Mouse (Mus musculus) stomach, postnatal 0 days (tissue): ENCODE data around the gene Cyp2r1. TPM values are rescaled to one million over a fixed set of nuclear protein-coding genes. Genes with fewer than 3 reads are reported as not detected.
"Not testable (repeated sequence)": the region's sequence is repeated elsewhere in the genome, so short reads cannot be mapped to it uniquely, and the experiment has no call there.

Experiments
- ATAC-seq: fragments of 200-750 bp; cut with Nextera tagmentation; 2 replicates; pipeline ENCODE4 v1.8.0; 2017; ENCODE audit not compliant: low FRiP score, low TSS enrichment
- DNase-seq: peaks from one replicate; pipeline ENCODE4 v3.0.0-alpha.2; 2016; ENCODE audit warnings: low spot score
- H3K27ac ChIP-seq: fragments of 300-500 bp; sonication (generic); replicated peaks from 2 replicates; pipeline ENCODE4 v1.5.1; 2014; ENCODE audit warnings: mild to moderate bottlenecking, control low read depth
- H3K27me3 ChIP-seq: fragments of 300-500 bp; sonication (generic); 2 replicates; pipeline ENCODE4 v1.6.1; 2014; ENCODE audit warnings: low read length; ENCODE audit not compliant: control insufficient read depth, insufficient read depth
- H3K36me3 ChIP-seq: fragments of 300-500 bp; sonication (generic); 2 replicates; pipeline ENCODE4 v1.6.1; 2014; ENCODE audit warnings: low read length, mixed read lengths; ENCODE audit not compliant: control insufficient read depth, insufficient read depth
- H3K4me1 ChIP-seq: fragments of 300-500 bp; sonication (generic); replicated peaks from 2 replicates; pipeline ENCODE4 v1.6.1; 2014; ENCODE audit warnings: antibody characterized with exemption; ENCODE audit not compliant: control insufficient read depth, insufficient read depth
- H3K4me2 ChIP-seq: fragments of 300-500 bp; sonication (generic); replicated peaks from 2 replicates; pipeline ENCODE4 v1.6.1; 2014; ENCODE audit warnings: low read depth, mild to moderate bottlenecking, control low read depth, moderate library complexity
- H3K4me3 ChIP-seq: fragments of 300-500 bp; sonication (generic); 2 replicates; pipeline ENCODE4 v1.5.1; 2014; ENCODE audit warnings: low read depth, low read length, control low read depth
- H3K9ac ChIP-seq: fragments of 300-500 bp; sonication (generic); 2 replicates; pipeline ENCODE4 v1.6.1; 2014; ENCODE audit warnings: mild to moderate bottlenecking, low read length, control low read depth, mixed read lengths
- H3K9me3 ChIP-seq: fragments of 300-500 bp; sonication (generic); 2 replicates; pipeline ENCODE4 v1.6.1; 2016; ENCODE audit warnings: low read length; ENCODE audit not compliant: control insufficient read depth
- CTCF ChIP-seq: IDR thresholded peaks from 2 replicates; pipeline ENCODE4 v1.5.1; 2016; ENCODE audit warnings: antibody characterized with exemption, low read depth, mild to moderate bottlenecking, moderate library complexity
- EP300 ChIP-seq: optimal IDR thresholded peaks from 2 replicates; pipeline ENCODE3; 2016; ENCODE audit warnings: antibody characterized with exemption
- WGBS: fragments of 180-500 bp; shearing (Covaris S2); extraction: QIAGEN DNeasy Blood & Tissue Kit; methylation state at CpG from one replicate; pipeline ENCODE4 v1.1.7; 2014; 5-methylcytosine and 5-hydroxymethylcytosine counted together
- polyA plus RNA-seq: library from polyadenylated mRNA; unstranded; fragments of >200 nt; fragmentation: Nextera tagmentation; extraction: Ambion mirVana; gene quantifications from 2 replicates; pipeline ENCODE4 v1.2.1, GENCODE M21; 2015

The Cyp2r1 gene
- polyA plus RNA-seq, 1 experiment from 2014 or later: 3.4 TPM

DNA sequence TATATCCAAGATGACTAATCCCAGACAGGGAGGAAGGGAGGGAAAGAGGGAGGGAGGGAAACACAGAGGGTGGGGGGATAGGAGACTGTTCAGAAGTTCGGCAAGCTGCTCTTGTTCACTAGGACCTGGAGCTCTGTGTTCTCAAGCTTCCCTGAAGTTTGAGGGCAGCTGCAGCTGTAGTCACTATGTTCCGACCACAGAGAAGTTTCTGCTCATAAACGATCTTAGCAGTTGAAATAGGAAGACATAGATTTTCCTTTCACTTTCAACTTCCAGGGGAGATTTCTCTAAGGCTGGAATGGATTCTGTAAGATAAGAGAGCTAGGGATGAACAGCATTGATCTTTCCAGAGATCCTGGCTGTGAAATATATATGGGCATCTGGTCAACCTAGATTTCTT is 14.2 kb upstream of the Cyp2r1 start:
- H3K9me3 ChIP-seq: no peaks in the 10 kb centered on the region
- no peak overlapping the region for H3K4me3 ChIP-seq
- 44% methylated on average over 3 of the region's 3 CpGs for WGBS
- peak overlapping the region; percentile 19 for H3K27ac ChIP-seq
- no peak for ATAC-seq
- H3K4me1 ChIP-seq: no peaks in the 10 kb centered on the region
- no peaks in the 10 kb centered on the region for H3K36me3 ChIP-seq
- no peak overlapping the region for H3K9ac ChIP-seq
- no peak for DNase-seq
- no peaks in the 10 kb centered on the region for H3K27me3 ChIP-seq
- no peak overlapping the region for H3K4me2 ChIP-seq
- TF ChIP-seq CTCF (no peak), EP300 (no peak)

DNA sequence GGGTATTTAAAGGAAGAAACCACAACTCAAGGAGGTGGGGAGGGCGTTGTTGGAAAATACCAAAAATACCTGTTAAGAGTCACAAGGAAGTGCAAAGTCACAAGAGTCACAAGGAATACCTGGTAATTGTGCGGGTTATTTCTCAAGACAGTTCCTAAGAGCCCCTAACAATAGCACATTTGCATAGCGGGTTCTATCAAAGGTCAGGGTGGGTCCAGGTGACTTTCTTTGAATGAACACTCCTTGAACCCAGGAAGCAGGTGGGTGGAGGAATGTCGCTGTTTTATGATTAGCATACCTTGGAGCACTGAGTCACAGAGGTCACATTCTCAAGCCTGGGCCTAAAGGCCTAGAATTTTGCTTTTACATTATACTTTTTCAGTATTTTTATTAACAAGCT is 11.1 kb upstream of the Cyp2r1 start:
- not testable (repeated sequence) for ATAC-seq, H3K27me3 ChIP-seq, H3K4me3 ChIP-seq, DNase-seq, H3K4me2 ChIP-seq, H3K9ac ChIP-seq, H3K9me3 ChIP-seq, H3K27ac ChIP-seq, H3K4me1 ChIP-seq, H3K36me3 ChIP-seq
- 86% methylated on average over 4 of the region's 4 CpGs for WGBS

DNA sequence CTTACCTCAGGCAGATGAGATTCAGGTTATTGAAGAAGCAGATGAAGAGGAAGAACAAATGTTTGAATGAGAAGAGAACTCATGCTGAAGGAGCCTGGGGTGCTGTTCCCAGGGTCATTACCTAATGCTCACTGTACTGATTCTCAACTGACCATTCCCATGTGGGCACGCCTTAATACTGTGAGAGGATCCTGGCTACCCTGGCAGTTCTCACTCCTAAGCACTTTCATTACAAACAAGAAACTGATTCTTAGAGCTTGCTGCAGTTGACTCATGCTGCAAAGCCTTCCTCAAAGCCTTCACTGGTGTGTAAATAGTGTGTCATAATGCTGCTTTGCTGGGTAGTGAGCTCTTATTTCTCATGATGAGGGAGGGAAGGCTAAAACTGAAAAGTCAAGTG is 26.6 kb downstream of the Cyp2r1 start:
- H3K4me2 ChIP-seq: no peak overlapping the region

DNA sequence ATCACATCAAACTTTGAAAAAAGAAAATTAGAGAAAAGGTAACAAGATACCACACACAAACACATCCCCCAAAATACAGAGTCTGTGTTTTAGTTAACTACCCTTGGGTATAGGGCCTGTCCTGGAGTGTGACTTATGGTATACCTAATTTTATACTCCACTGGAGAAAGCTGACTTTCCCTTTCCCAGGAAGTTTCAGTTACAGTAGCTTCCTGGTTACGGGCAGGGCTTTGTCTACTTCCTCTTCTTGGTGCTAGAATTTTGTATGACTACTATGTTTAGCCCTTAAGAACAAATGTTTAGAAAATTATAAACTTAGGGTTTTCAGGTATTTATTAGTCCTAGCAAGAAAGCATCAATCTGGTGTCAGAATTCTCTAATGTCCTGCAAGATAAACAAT is 36.5 kb downstream of the Cyp2r1 start:
- Histone ChIP-seq H3K9me3 (no peaks in the 10 kb centered on the region), H3K36me3 (no peaks in the 10 kb centered on the region), H3K4me1 (no peaks in the 10 kb centered on the region), H3K4me2 (no peak overlapping the region), H3K27me3 (no peaks in the 10 kb centered on the region), H3K9ac (no peak overlapping the region), H3K27ac (no peak overlapping the region), H3K4me3 (no peak overlapping the region)
- no peak for TF ChIP-seq CTCF
- no peak for TF ChIP-seq EP300
- ATAC-seq: no peak
- 56% methylated on average over 1 of the region's 1 CpGs for WGBS
- DNase-seq: no peak

More for the DNA sequence above, 26.6 kb downstream of the Cyp2r1 start:
- Histone ChIP-seq H3K9me3 (no peaks in the 10 kb centered on the region), H3K4me1 (no peaks in the 10 kb centered on the region), H3K9ac (no peak overlapping the region), H3K4me3 (no peak overlapping the region), H3K27ac (no peak overlapping the region), H3K36me3 (no peaks in the 10 kb centered on the region), H3K27me3 (no peaks in the 10 kb centered on the region)
- no peak for TF ChIP-seq CTCF
- WGBS: 71% methylated on average over 1 of the region's 1 CpGs
- ATAC-seq (peak; percentile 45; the same call in 1 of the 2 replicates), DNase-seq (no peak)

DNA sequence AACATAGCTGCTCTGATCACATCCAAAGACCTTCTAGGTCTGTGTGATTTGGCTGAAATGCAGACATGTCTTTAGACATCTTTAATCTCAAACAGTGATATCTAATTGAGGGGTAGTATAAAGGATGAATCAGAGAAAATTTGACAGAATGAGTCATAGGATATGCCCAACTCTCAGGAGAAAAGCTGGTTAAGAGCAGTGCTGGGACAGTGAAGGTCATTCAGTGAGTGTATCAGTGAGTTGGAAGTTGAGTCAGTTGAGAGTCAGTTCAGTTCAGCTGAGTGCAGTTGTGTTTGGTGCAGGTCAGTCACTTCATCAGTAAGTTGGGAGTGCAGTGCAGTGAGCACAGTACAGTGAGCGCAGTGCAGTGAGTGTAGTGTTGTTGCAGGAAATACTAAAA is 42.6 kb downstream of the Cyp2r1 start:
- no peak overlapping the region for H3K9ac ChIP-seq
- ATAC-seq: no peak
- DNase-seq: no peak
- no peaks in the 10 kb centered on the region for H3K27me3 ChIP-seq
- no peak overlapping the region for H3K4me3 ChIP-seq
- H3K36me3 ChIP-seq: no peaks in the 10 kb centered on the region
- no peaks in the 10 kb centered on the region for H3K9me3 ChIP-seq
- no peaks in the 10 kb centered on the region for H3K4me1 ChIP-seq
- TF ChIP-seq CTCF (no peak), EP300 (no peak)
- H3K27ac ChIP-seq: no peak overlapping the region
- WGBS: 100% methylated on average over 1 of the region's 1 CpGs
- H3K4me2 ChIP-seq: no peak overlapping the region

DNA sequence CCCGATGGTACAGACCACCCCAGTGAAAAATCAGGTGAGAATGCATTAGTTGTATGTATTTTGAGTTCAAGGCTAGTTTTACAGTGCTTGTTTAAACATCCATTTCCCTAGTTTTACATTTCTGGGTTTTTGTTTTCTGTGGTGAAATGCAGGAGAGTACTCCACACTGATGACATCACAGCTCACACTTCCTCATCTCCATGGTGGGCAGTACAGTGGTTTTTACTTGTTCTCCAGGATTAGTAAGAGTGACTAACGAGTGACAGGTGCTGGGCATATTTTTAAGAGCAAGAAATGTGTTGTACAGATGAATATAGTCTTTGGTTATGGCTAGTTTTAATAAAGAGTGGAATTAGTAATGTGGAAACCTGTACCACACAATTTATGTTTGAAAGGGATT is 53.9 kb downstream of the Cyp2r1 start:
- Histone ChIP-seq H3K9me3 (no peaks in the 10 kb centered on the region), H3K4me3 (no peak overlapping the region), H3K4me1 (no peaks in the 10 kb centered on the region), H3K4me2 (no peak overlapping the region), H3K9ac (no peak overlapping the region), H3K36me3 (no peaks in the 10 kb centered on the region), H3K27ac (no peak overlapping the region), H3K27me3 (no peaks in the 10 kb centered on the region)
- TF ChIP-seq EP300 (no peak), CTCF (no peak)
- ATAC-seq: no peak
- WGBS: 81% methylated on average over 2 of the region's 2 CpGs
- DNase-seq: no peak

Other genes starting within 250 kb of the Cyp2r1 start
- 2.3 and 2.4 TPM in 2 replicates for gene Pde3b, start 147.7 kb downstream of the Cyp2r1 start, polyA plus RNA-seq
- gene Calca, start 73.4 kb upstream of the Cyp2r1 start, polyA plus RNA-seq: 1.1 and 1.2 TPM in 2 replicates
- gene Calcb, start 155.7 kb upstream of the Cyp2r1 start, polyA plus RNA-seq: 3.5 and 3.7 TPM in 2 replicates
- gene Insc, start 180.7 kb upstream of the Cyp2r1 start, polyA plus RNA-seq: 11.2 and 15.8 TPM in 2 replicates